In the genomic region with DNA sequence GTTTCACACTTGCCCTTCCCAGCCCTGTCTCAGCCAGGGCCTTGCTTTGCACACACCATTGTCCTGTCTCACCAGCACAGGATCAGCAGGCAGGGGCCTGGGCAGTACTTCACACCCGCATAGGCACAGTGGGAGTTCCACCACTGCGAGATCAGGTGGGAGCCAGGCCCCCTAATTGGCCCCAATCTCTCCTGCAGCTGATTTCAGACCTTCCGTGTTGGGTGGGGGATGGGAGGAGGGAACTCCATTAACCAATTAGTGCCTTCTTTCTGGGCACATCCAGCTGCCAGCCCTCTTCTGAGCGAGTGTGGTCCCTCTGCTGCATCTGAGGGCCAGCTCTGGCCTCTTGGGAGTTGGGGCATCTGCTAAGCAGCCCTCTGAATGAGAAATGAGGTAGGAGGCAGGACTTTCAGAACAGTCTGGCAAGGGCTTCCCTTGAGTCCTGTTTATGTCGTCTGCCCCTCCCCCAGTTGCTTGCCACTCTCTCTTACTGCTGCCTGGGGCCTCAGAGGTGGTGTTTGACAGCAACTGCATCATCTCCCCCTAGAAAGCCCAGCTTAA, we compare ENCODE assay signal across 12 mouse cellular contexts. TPM values are rescaled to one million over a fixed set of nuclear protein-coding genes. Genes with fewer than 3 reads are reported as not detected.
DNase-seq lines count a peak whose midpoint lies in the region; ATAC-seq and TF ChIP-seq lines count a peak whose summit lies in the region.
"Had no signal": no experiment of that assay in that cellular context is flagged by ENCODE, and none has a peak within 500 bp of the region (broad histone marks: within the 10 kb centered on the region; RNA-seq: fewer than 3 reads in every experiment).

No protein-coding gene starts in this region.

- H3K9me3 ChIP-seq in forebrain, embryonic 15.5 days = no peaks in the 10 kb centered on the region
- H3K9me3 ChIP-seq: limb, embryonic 13.5 days had no signal

- TF ChIP-seq CTCF in lung, adult 2 months (IDR thresholded peaks at IDR 0.05; ENCODE audit: insufficient read depth, low read length) = no peak

- H3K9ac ChIP-seq in forebrain, embryonic 15.5 days (replicated peaks) = no peak overlapping the region
- H3K9ac ChIP-seq: limb, embryonic 13.5 days had no signal

- DNase-seq in spleen, postnatal 36 days (ENCODE audit: low spot score in 2 of 2) = peak; percentile 64
- DNase-seq in spleen, adult 12 weeks (ENCODE audit: low spot score) = no peak
- peak; percentile 76 for DNase-seq in mesoderm, embryonic 11.5 days (ENCODE audit: low read depth, low spot score)
- no peak for DNase-seq in ovary, postnatal 10 days (ENCODE audit: low spot score)
- no peak for DNase-seq in lung, adult 2 months
- DNase-seq in yolk sac, embryonic 10.5 days (ENCODE audit: low spot score) = no peak
- DNase-seq: adrenal gland, postnatal 14 days had no signal

- under 1% methylated on average over 5 of the region's 5 CpGs for WGBS in forebrain, embryonic 15.5 days
- 23% methylated on average over 5 of the region's 5 CpGs for WGBS in lung, adult 2 months

- H3K27me3 ChIP-seq in forebrain, embryonic 15.5 days = no peaks in the 10 kb centered on the region

- H3K4me2 ChIP-seq in forebrain, embryonic 15.5 days (replicated peaks) = no peak overlapping the region
- H3K4me2 ChIP-seq: limb, embryonic 13.5 days had no signal

- peak overlapping the region; percentile 51 for H3K27ac ChIP-seq in forebrain, embryonic 15.5 days (replicated peaks)
- H3K27ac ChIP-seq: kidney, postnatal 0 days; limb, embryonic 13.5 days; macrophage had no signal

- H3K4me1 ChIP-seq in forebrain, embryonic 15.5 days = peaks cover 50% of the 10 kb centered on the region
- no peaks in the 10 kb centered on the region for H3K4me1 ChIP-seq in lung, adult 2 months (ENCODE audit: control insufficient read depth, insufficient read depth, low read length)

- H3K4me3 ChIP-seq in forebrain, embryonic 15.5 days = no peak overlapping the region
- H3K4me3 ChIP-seq in lung, adult 2 months (replicated peaks; ENCODE audit: extremely low read depth, low read depth, low read length) = no peak overlapping the region
- H3K4me3 ChIP-seq: limb, embryonic 13.5 days had no signal

- peaks cover 11% of the 10 kb centered on the region for H3K36me3 ChIP-seq in forebrain, embryonic 15.5 days
- H3K36me3 ChIP-seq: limb, embryonic 13.5 days had no signal

- peak; percentile 37; the same call in 1 of the 2 replicates for ATAC-seq in forebrain, embryonic 15.5 days (replicated peaks)
- ATAC-seq in megakaryocyte-erythroid progenitor cell, adult 5-6 weeks (replicated peaks; ENCODE audit: low FRiP score, low TSS enrichment, poor library complexity, severe bottlenecking) = no peak

- no peak for TF ChIP-seq POLR2A in lung, adult 2 months (IDR thresholded peaks at IDR 0.05; ENCODE audit: borderline replicate concordance, extremely low read depth, low read depth, low read length)

RNA-seq across cellular contexts. Expression of a gene that starts 12.3 kb away (rescaled TPM):
- polyA plus RNA-seq in forebrain, embryonic 15.5 days (2015; fragmentation: Nextera tagmentation; extraction: Ambion mirVana) = 117 and 137 TPM in 2 replicates
- polyA plus RNA-seq in lung, adult 2 months (2012; rRNA removed) = 0.07 and 0.11 TPM in 2 replicates
- not detected in 2 replicates for total RNA-seq in megakaryocyte-erythroid progenitor cell, adult 5-6 weeks (2014; fragmentation: Nextera tagmentation)
- not detected in 2 replicates for total RNA-seq in megakaryocyte-erythroid progenitor cell, adult 5-6 weeks (2017)
- polyA plus RNA-seq: macrophage had no signal

RNA-seq across cellular contexts. Expression of a gene that starts 24.7 kb away (rescaled TPM):
- 1.3 and 1.5 TPM in 2 replicates for polyA plus RNA-seq in forebrain, embryonic 15.5 days (2015; fragmentation: Nextera tagmentation; extraction: Ambion mirVana)
- polyA plus RNA-seq in lung, adult 2 months (2012; rRNA removed) = 2.4 and 3.5 TPM in 2 replicates
- total RNA-seq in megakaryocyte-erythroid progenitor cell, adult 5-6 weeks (2014; fragmentation: Nextera tagmentation) = 8.0 and 11.4 TPM in 2 replicates
- 2.3 and 7.4 TPM in 2 replicates for total RNA-seq in megakaryocyte-erythroid progenitor cell, adult 5-6 weeks (2017)

RNA-seq across cellular contexts. Expression of a gene that starts 53.5 kb away (rescaled TPM):
- polyA plus RNA-seq in forebrain, embryonic 15.5 days (2015; fragmentation: Nextera tagmentation; extraction: Ambion mirVana) = 54.9 and 55.5 TPM in 2 replicates
- 11.7 and 20.8 TPM in 2 replicates for polyA plus RNA-seq in lung, adult 2 months (2012; rRNA removed)
- 48.7 and 52.0 TPM in 2 replicates for total RNA-seq in megakaryocyte-erythroid progenitor cell, adult 5-6 weeks (2014; fragmentation: Nextera tagmentation)
- 81.3 and 83.9 TPM in 2 replicates for total RNA-seq in megakaryocyte-erythroid progenitor cell, adult 5-6 weeks (2017)

Comparison
In these comparisons a context has a peak if more than half of its experiments do, and no peak if none do; other contexts are left out.
1. DNase-seq: peak in spleen, postnatal 36 days (2 of 2) and mesoderm, embryonic 11.5 days (single experiment); none in spleen, adult 12 weeks (single experiment), ovary, postnatal 10 days (single experiment), lung, adult 2 months (single experiment) and yolk sac, embryonic 10.5 days (single experiment).
2. RNA of a gene that starts 12.3 kb away (polyA plus RNA-seq): 117 to 137 TPM in forebrain, embryonic 15.5 days; 0.07 to 0.11 TPM in lung, adult 2 months; every median in the first group is over 100 times any median in the second.